Mouse (Mus musculus) myocyte (in vitro differentiated cells): ENCODE data around the gene Echdc3. TPM values are rescaled to one million over a fixed set of nuclear protein-coding genes. Genes with fewer than 3 reads are reported as not detected.
A peak's percentile ranks its signal among the peaks of the same experiment; 100 is the strongest.

Experiments
- H3K27me3 ChIP-seq: one replicate; pipeline ENCODE4 v1.6.1; 2011; ENCODE audit not compliant: control insufficient read depth, insufficient read depth, insufficient read length
- H3K36me3 ChIP-seq: one replicate; pipeline ENCODE4 v1.6.1; 2011; ENCODE audit not compliant: control insufficient read depth, insufficient read depth
- H3K4me2 ChIP-seq: one replicate; pipeline ENCODE4 v1.6.1; 2011; ENCODE audit warnings: low read depth, control low read depth
- H3K4me3 ChIP-seq: one replicate; pipeline ENCODE4 v1.5.1; 2011; ENCODE audit warnings: mild to moderate bottlenecking, control low read depth, moderate library complexity
- H3K79me2 ChIP-seq: one replicate; pipeline ENCODE4 v1.6.1; 2011; ENCODE audit not compliant: control insufficient read depth, insufficient read depth
- H3ac ChIP-seq: one replicate; pipeline ENCODE4 v1.6.1; 2011; ENCODE audit not compliant: control insufficient read depth, insufficient read length
- CEBPB ChIP-seq: IDR thresholded peaks from 2 replicates; pipeline ENCODE4 v1.6.1; 2011; ENCODE audit warnings: mild to moderate bottlenecking, moderate library complexity; ENCODE audit not compliant: poor library complexity, insufficient read depth, severe bottlenecking
- E2F4 ChIP-seq: IDR thresholded peaks from one replicate; pipeline ENCODE4 v1.6.1; 2011; ENCODE audit warnings: mild to moderate bottlenecking, control low read depth, moderate library complexity; ENCODE audit not compliant: insufficient read depth
- MAX ChIP-seq: IDR thresholded peaks from one replicate; pipeline ENCODE4 v1.6.1; 2011; ENCODE audit warnings: low read depth, mild to moderate bottlenecking, control low read depth
- MYOD1 ChIP-seq, 3 experiments: IDR thresholded peaks; one replicate each; pipeline ENCODE4 v1.6.1; 2011; ENCODE audit warnings: control low read depth in 2 of 3, low read depth in 2 of 3, mild to moderate bottlenecking in 2 of 3, moderate library complexity in 1 of 3; ENCODE audit not compliant: insufficient read length in 2 of 3, control insufficient read depth in 1 of 3
- MYOG ChIP-seq, 3 experiments: IDR thresholded peaks; one replicate each; pipeline ENCODE4 v1.6.1; 2011; ENCODE audit warnings: control low read depth in 2 of 3, low read depth in 2 of 3, mild to moderate bottlenecking in 2 of 3; ENCODE audit not compliant: insufficient read length in 2 of 3, control insufficient read depth in 1 of 3, insufficient read depth in 1 of 3
- POLR2A ChIP-seq: IDR thresholded peaks from one replicate; pipeline ENCODE4 v1.6.1; 2011; ENCODE audit warnings: low read depth, mild to moderate bottlenecking, control low read depth, moderate library complexity; ENCODE audit not compliant: insufficient read length
- POLR2AphosphoS2 ChIP-seq: IDR thresholded peaks from one replicate; pipeline ENCODE4 v1.6.1; 2011; ENCODE audit warnings: low read depth, control low read depth; ENCODE audit not compliant: insufficient read length
- REST ChIP-seq: IDR thresholded peaks from one replicate; pipeline ENCODE4 v1.6.1; 2011; ENCODE audit warnings: mild to moderate bottlenecking, control low read depth, moderate library complexity; ENCODE audit not compliant: insufficient read depth, insufficient read length
- SRF ChIP-seq: IDR thresholded peaks from one replicate; pipeline ENCODE4 v1.6.1; 2011; ENCODE audit warnings: low read depth; ENCODE audit not compliant: control insufficient read depth, insufficient read length
- TCF12 ChIP-seq: IDR thresholded peaks from one replicate; pipeline ENCODE4 v1.6.1; 2011; ENCODE audit warnings: mild to moderate bottlenecking, control low read depth; ENCODE audit not compliant: poor library complexity, insufficient read depth, severe bottlenecking
- TCF3 ChIP-seq: IDR thresholded peaks from one replicate; pipeline ENCODE4 v1.6.1; 2011; ENCODE audit warnings: low read depth, control low read depth; ENCODE audit not compliant: insufficient read length
- USF1 ChIP-seq: IDR thresholded peaks from one replicate; pipeline ENCODE4 v1.6.1; 2011; ENCODE audit warnings: low read depth, mild to moderate bottlenecking, control low read depth, moderate library complexity
- polyA plus RNA-seq: library from polyadenylated mRNA; unstranded; fragments of >200 nt; fragmentation: generic; extraction: Trizol; gene quantifications from one replicate; pipeline ENCODE4 v1.2.1, GENCODE M21; 2012; ENCODE audit warnings: missing spikeins

Echdc3 gene
- polyA plus RNA-seq, 1 experiment: 2.3 TPM

DNA sequence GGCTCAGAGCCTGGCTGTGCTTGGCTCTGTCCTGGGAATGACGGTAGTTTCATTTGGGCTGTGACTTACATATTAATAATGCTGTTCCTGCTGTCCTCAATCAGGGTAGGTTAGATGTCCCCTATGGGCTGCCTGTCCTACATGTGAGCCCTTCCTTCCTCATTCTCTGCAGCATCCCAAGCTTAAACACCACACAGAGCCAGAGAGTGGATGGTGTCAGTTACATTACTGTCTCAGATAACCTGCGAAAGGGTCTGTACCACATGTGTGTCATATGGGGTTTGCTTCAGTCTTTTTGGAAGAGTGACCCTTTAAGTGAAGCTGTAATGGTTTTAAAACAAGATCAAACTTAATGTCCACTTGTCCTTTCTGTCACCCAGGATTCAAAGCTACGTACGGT is 45.2 kb upstream of the Echdc3 start:
- Histone ChIP-seq H3K79me2 (no peaks in the 10 kb centered on the region), H3ac (no peak overlapping the region), H3K4me2 (no peak overlapping the region), H3K27me3 (no peaks in the 10 kb centered on the region), H3K4me3 (no peak overlapping the region), H3K36me3 (no peaks in the 10 kb centered on the region)
- TF ChIP-seq TCF12 (no peak), SRF (no peak), E2F4 (no peak), TCF3 (no peak), REST (no peak), USF1 (no peak), POLR2A (no peak), MYOG (IDR thresholded peaks at IDR 0.05; ENCODE audit: control insufficient read depth in 1 of 3, insufficient read depth in 1 of 3, insufficient read length in 2 of 3, low read depth in 2 of 3) (no peak), POLR2AphosphoS2 (no peak), MAX (no peak), CEBPB (no peak), MYOD1 (IDR thresholded peaks at IDR 0.05; ENCODE audit: control insufficient read depth in 1 of 3, insufficient read length in 2 of 3, low read depth in 2 of 3) (no peak)

DNA sequence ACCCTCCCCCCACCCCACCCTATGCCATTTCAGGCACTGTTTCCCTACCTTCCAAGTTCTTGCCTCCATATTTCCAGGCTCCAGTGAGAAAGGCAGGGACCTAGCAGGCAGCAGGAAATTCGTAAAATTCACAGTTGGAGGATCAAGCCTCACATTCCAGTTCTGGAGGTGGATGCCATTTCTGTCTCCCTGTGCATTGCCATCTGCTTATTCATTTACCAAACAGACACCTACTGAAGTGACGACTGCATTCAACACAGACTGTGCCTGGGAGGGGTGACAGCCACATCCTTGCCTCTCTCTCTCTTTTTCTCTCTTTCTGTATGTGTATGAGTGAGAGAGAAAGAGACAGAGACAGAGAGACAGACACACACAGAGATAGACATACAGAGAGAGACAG is 44.3 kb upstream of the Echdc3 start:
- no peaks in the 10 kb centered on the region for H3K27me3 ChIP-seq
- no peaks in the 10 kb centered on the region for H3K79me2 ChIP-seq
- H3K4me3 ChIP-seq: no peak overlapping the region
- H3ac ChIP-seq: no peak overlapping the region
- no peak overlapping the region for H3K4me2 ChIP-seq
- H3K36me3 ChIP-seq: no peaks in the 10 kb centered on the region
- TF ChIP-seq MAX: no peak
- TF ChIP-seq USF1: no peak
- TF ChIP-seq TCF3: no peak
- TF ChIP-seq POLR2AphosphoS2: no peak
- no peak for TF ChIP-seq TCF12
- TF ChIP-seq E2F4: no peak
- TF ChIP-seq SRF: no peak
- TF ChIP-seq CEBPB: no peak
- no peak for TF ChIP-seq MYOG (IDR thresholded peaks at IDR 0.05; ENCODE audit: control insufficient read depth in 1 of 3, insufficient read depth in 1 of 3, insufficient read length in 2 of 3, low read depth in 2 of 3)
- no peak for TF ChIP-seq MYOD1 (IDR thresholded peaks at IDR 0.05; ENCODE audit: control insufficient read depth in 1 of 3, insufficient read length in 2 of 3, low read depth in 2 of 3)
- no peak for TF ChIP-seq POLR2A
- TF ChIP-seq REST: no peak

DNA sequence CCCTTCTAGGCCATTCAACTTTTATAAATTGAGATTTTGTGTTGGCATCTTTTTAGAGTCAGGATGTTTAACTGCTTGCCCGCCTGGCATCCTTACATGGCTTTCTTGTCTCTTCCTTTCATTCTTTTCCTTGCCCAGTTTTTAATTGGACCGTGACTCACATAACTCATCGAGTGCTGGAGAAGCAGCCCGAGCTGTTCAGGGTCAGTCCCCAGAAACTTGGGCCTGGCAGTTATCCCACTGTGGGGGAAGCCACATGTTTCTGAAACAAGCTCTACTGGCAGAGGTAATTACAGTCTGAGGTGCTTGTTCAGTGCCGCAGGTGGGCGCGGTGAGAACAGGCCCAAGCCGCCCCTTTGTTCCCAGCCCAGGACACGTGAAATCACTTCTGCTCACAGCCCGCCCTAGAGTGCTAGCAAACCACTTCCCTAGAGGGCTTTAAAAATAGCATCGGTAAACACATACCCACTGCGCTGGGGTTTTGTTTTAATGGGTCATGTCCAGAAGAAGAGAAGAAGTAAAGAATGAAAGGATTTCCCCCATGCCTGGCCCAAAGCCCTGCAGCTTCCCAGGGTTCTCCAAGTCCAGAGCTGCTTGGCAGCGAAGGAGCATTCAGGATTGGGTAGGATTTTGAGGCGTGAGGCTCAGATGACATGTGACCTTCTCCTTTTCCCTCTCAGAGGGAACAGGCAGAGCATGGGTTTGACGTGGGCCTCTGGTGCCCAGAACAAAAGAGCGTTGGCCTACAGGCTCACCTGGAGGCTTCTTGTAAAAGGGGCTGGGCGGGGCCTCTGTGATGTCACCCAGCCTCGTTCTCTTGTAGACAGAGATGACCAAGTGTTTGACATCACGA is 43.4 kb upstream of the Echdc3 start:
- no peak for TF ChIP-seq MYOG (IDR thresholded peaks at IDR 0.05; ENCODE audit: control insufficient read depth in 1 of 3, insufficient read depth in 1 of 3, insufficient read length in 2 of 3, low read depth in 2 of 3)
- no peak for TF ChIP-seq CEBPB
- no peak for TF ChIP-seq MAX
- TF ChIP-seq SRF: no peak
- TF ChIP-seq TCF3: no peak
- no peak for TF ChIP-seq POLR2A
- no peak for TF ChIP-seq TCF12
- no peak for TF ChIP-seq REST
- no peak for TF ChIP-seq POLR2AphosphoS2
- no peak for TF ChIP-seq USF1
- no peak for TF ChIP-seq MYOD1 (IDR thresholded peaks at IDR 0.05; ENCODE audit: control insufficient read depth in 1 of 3, insufficient read length in 2 of 3, low read depth in 2 of 3)
- no peak for TF ChIP-seq E2F4
- Histone ChIP-seq H3ac (no peak overlapping the region), H3K4me3 (no peak overlapping the region), H3K79me2 (no peaks in the 10 kb centered on the region), H3K4me2 (peak overlapping the region; percentile 77), H3K27me3 (no peaks in the 10 kb centered on the region), H3K36me3 (no peaks in the 10 kb centered on the region)

DNA sequence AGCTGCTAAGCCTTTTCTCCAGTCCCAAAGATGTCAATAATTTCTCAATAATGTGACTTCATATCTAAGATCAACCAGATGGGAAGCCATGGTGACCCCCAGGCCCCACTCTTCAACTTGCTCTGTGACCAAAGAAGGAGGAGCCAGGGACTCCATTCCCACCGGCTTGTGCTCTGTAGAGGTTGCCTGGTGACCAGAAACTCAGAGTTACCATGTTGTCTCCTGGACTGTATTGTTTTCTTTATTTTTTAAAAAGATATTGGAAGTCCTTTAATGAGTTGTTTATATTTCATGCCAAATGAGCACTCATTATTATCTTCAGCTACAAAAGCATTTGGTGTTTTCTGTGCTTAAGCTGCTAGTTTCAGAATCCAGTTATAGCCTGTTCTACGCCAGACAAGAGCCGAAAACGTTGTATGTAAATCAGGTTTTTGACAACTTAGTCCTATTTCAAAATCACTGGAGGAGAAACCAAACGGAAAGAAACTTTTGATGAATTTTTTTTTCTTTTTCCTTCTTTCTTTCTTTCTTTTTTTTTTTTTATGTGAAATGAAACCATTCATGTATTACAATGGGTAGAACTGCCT is 42.7 kb upstream of the Echdc3 start:
- H3K4me2 ChIP-seq: peak overlapping the region; percentile 77
- H3ac ChIP-seq: no peak overlapping the region
- H3K36me3 ChIP-seq: no peaks in the 10 kb centered on the region
- H3K79me2 ChIP-seq: no peaks in the 10 kb centered on the region
- no peak overlapping the region for H3K4me3 ChIP-seq
- no peaks in the 10 kb centered on the region for H3K27me3 ChIP-seq
- TF ChIP-seq TCF12: no peak
- no peak for TF ChIP-seq E2F4
- no peak for TF ChIP-seq TCF3
- TF ChIP-seq POLR2A: no peak
- no peak for TF ChIP-seq POLR2AphosphoS2
- no peak for TF ChIP-seq MYOG (IDR thresholded peaks at IDR 0.05; ENCODE audit: control insufficient read depth in 1 of 3, insufficient read depth in 1 of 3, insufficient read length in 2 of 3, low read depth in 2 of 3)
- TF ChIP-seq CEBPB: no peak
- TF ChIP-seq MAX: no peak
- TF ChIP-seq MYOD1 (IDR thresholded peaks at IDR 0.05; ENCODE audit: control insufficient read depth in 1 of 3, insufficient read length in 2 of 3, low read depth in 2 of 3): no peak
- TF ChIP-seq USF1: no peak
- no peak for TF ChIP-seq REST
- TF ChIP-seq SRF: no peak
